Mouse (Mus musculus): ENCODE data around the gene Igtp. TPM values are rescaled to one million over a fixed set of nuclear protein-coding genes. Genes with fewer than 3 reads are reported as not detected.
A peak's percentile ranks its signal among the peaks of the same experiment; 100 is the strongest.
"Not testable (repeated sequence)": the region's sequence is repeated elsewhere in the genome, so short reads cannot be mapped to it uniquely, and the experiment has no call there.

The Igtp gene
- polyA plus RNA-seq, 1 experiment from 2014 or later = 12.3 TPM

DNA sequence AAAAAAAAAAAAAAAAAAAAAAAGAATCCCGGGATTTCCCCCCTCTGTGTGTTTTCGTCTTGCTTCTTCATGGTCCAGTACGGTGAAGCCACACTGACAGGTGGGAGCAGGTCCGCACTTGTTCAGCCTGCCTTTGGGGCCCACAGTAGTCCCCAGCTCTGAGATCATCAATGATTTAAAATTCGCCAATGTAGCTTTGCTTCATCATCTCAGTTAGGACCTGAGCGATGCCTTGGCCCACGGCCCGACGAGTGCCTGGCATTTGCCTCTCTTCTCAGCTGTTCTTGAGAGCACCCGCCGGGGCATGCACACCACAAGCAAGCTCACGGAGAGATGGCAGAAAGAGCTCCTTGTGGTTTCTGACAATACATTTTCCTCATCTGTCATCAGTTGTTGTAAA, 1.7 kb downstream of the Igtp start:
- no peak overlapping the region for H3K4me3 ChIP-seq (ENCODE audit: low read length)
- peaks cover 3% of the 10 kb centered on the region; the same call in 1 of the 2 replicates for H3K4me1 ChIP-seq (ENCODE audit: control insufficient read depth, insufficient read depth, low read length)
- H3K9me3 ChIP-seq (replicated peaks; ENCODE audit: control insufficient read depth, low read length) = no peaks in the 10 kb centered on the region
- H3K27me3 ChIP-seq (ENCODE audit: control insufficient read depth, insufficient read depth, low read length) = no peaks in the 10 kb centered on the region
- H3K9ac ChIP-seq (ENCODE audit: low read length) = no peak overlapping the region
- 79% methylated on average over 12 of the region's 12 CpGs for WGBS
- H3K27ac ChIP-seq (ENCODE audit: low read length) = no peak overlapping the region
- H3K4me2 ChIP-seq (ENCODE audit: low read depth, low read length) = no peak overlapping the region
- ATAC-seq (replicated peaks; ENCODE audit: extremely low read depth, insufficient read depth, low FRiP score) = no peak
- no peaks in the 10 kb centered on the region for H3K36me3 ChIP-seq (ENCODE audit: control insufficient read depth, insufficient read depth)

DNA sequence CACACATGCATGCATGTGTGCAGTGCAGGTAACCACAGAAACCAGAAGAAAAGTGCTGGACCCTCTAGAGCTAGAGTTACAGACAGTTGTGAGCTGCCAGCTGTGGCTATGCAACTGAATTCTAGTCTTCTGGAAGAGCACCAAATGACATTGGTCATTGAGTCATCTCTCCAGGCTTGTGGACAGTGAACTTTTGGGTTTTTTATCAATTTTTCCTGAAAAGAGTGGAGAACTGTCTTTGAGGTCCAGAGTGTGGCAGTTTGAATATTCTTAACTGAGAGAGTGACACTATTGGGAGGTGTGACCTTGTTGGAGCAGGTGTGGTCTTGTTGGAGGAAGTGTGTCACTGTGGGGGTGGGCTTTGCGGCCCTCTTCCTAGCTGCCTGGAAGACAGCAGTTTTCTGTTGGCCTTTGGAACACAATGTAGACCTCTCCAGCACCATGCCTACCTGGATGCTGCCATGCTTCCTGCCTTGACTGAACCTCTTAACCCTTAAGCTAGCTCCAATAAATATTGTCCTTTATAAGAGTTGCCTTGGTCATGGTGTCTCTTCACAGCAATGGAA, 11.0 kb downstream of the Igtp start:
- Histone ChIP-seq H3K36me3 (ENCODE audit: control insufficient read depth, insufficient read depth) (0 out of 2 replicates have a peak, but pooled peaks cover 3% of the 10 kb centered on the region), H3K27me3 (ENCODE audit: control insufficient read depth, insufficient read depth, low read length) (no peaks in the 10 kb centered on the region), H3K4me1 (ENCODE audit: control insufficient read depth, insufficient read depth, low read length) (peaks cover 16% of the 10 kb centered on the region), H3K27ac (ENCODE audit: low read length) (peak overlapping the region; percentile 29; the same call in 1 of the 2 replicates), H3K4me3 (ENCODE audit: low read length) (no peak overlapping the region), H3K9me3 (replicated peaks; ENCODE audit: control insufficient read depth, low read length) (no peaks in the 10 kb centered on the region), H3K9ac (ENCODE audit: low read length) (no peak overlapping the region), H3K4me2 (ENCODE audit: low read depth, low read length) (no peak overlapping the region)
- 97% methylated on average over 1 of the region's 1 CpGs for WGBS
- ATAC-seq (replicated peaks; ENCODE audit: extremely low read depth, insufficient read depth, low FRiP score) = no peak

DNA sequence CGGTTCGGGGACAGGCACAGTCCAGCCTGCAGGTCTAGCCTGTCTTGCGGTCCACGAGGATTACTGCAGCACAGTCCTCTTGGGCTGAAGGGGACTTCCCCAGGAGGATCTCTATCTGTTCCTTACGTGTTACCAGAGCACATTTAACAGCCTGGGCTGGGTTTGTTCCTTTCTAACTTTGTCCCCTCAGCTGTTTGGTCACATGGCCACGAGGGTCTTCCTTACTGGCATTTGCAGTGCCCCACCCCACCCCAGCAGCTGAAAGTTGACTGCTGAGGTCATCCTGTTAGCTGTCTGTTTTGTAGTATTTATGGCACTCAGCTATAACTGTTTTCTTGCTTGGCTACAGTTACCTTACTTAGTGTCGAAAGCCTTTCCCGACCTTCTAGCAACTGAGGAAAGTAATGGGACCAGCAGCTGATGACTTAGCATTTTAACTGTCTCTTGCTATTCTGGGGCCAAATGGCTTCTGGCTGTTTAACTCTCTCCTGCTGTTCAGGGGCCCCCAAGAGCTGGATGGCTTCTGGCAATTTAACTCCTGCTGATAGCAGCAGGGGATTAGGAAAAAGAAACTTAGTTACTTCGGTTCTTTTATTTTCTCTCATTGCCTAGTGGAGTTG, 11.8 kb downstream of the Igtp start:
- H3K27ac ChIP-seq (ENCODE audit: low read length) = peak overlapping the region; percentile 29
- H3K4me3 ChIP-seq (ENCODE audit: low read length) = no peak overlapping the region
- WGBS = 18% methylated on average over 9 of the region's 9 CpGs
- peak; percentile 25; the same call in 1 of the 2 replicates for ATAC-seq (replicated peaks; ENCODE audit: extremely low read depth, insufficient read depth, low FRiP score)
- H3K4me1 ChIP-seq (ENCODE audit: control insufficient read depth, insufficient read depth, low read length) = peaks cover 22% of the 10 kb centered on the region
- H3K36me3 ChIP-seq (ENCODE audit: control insufficient read depth, insufficient read depth) = 0 out of 2 replicates have a peak, but pooled peaks cover 3% of the 10 kb centered on the region
- H3K9ac ChIP-seq (ENCODE audit: low read length) = peak overlapping the region; percentile 20; the same call in 1 of the 2 replicates
- H3K4me2 ChIP-seq (ENCODE audit: low read depth, low read length) = peak overlapping the region; percentile 32
- H3K9me3 ChIP-seq (replicated peaks; ENCODE audit: control insufficient read depth, low read length) = no peaks in the 10 kb centered on the region
- no peaks in the 10 kb centered on the region for H3K27me3 ChIP-seq (ENCODE audit: control insufficient read depth, insufficient read depth, low read length)

DNA sequence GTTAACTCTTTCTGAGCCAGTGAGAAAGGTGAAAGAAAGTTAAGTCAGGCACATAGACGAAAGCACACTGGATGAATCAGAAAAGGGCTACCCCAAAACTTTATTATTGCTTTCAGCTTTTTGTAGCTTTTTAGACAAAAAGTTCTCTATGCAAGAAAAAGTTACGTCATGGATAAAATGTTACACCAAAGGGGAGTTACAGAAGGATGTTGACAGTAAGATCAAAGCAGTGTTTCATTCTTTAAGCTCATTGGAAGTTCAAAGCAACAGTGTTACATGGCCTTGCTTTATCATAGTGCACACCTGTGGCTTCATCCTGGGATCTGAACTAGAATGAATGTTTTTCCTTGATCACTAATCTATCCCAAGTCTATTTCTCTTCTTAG, 12.3 kb downstream of the Igtp start:
- 0 out of 2 replicates have a peak overlapping the region, but pooled peaks have one; percentile 20 for H3K9ac ChIP-seq (ENCODE audit: low read length)
- peaks cover 22% of the 10 kb centered on the region for H3K4me1 ChIP-seq (ENCODE audit: control insufficient read depth, insufficient read depth, low read length)
- WGBS = 47% methylated on average over 2 of the region's 2 CpGs
- H3K4me2 ChIP-seq (ENCODE audit: low read depth, low read length) = peak overlapping the region; percentile 32; the same call in 1 of the 2 replicates
- H3K4me3 ChIP-seq (ENCODE audit: low read length) = no peak overlapping the region
- H3K9me3 ChIP-seq (replicated peaks; ENCODE audit: control insufficient read depth, low read length) = no peaks in the 10 kb centered on the region
- ATAC-seq (replicated peaks; ENCODE audit: extremely low read depth, insufficient read depth, low FRiP score) = no peak
- no peaks in the 10 kb centered on the region for H3K27me3 ChIP-seq (ENCODE audit: control insufficient read depth, insufficient read depth, low read length)
- H3K36me3 ChIP-seq (ENCODE audit: control insufficient read depth, insufficient read depth) = 0 out of 2 replicates have a peak, but pooled peaks cover 3% of the 10 kb centered on the region
- H3K27ac ChIP-seq (ENCODE audit: low read length) = peak overlapping the region; percentile 29; the same call in 1 of the 2 replicates

DNA sequence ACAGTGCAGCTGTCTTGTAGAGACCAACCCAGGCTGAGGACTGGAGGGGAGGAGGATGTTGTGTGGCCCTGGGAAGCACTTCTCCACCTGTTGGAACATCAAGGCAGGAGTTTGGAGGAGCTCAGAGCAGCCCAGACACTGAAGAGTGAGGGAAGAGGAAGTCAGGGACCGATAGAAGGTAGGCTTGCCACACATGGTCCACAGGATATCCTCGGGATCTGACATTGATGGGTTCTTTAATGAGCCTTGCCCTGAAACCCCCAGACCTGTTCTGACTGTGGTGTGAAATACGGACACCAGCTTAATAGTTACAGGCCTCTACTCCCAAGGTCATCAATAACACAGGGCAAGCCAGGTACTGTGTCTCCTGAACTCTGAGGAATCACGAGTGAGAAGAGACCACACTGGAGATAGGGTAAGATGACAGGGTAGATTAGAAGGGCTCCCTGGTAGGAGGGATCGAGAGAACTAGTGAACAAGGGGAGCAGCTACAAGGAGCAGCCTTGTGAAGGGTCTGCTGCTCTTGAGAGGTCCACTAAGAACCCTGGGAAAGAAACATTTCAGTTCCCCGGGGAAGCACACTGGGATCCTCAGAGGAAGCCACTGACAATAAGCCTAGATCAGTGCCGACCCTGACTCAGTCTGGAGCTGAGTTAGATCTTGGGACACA, 14.5 kb downstream of the Igtp start:
- Histone ChIP-seq H3K9ac (ENCODE audit: low read length) (no peak overlapping the region), H3K4me1 (ENCODE audit: control insufficient read depth, insufficient read depth, low read length) (peaks cover 22% of the 10 kb centered on the region), H3K27me3 (ENCODE audit: control insufficient read depth, insufficient read depth, low read length) (no peaks in the 10 kb centered on the region), H3K4me2 (ENCODE audit: low read depth, low read length) (peak overlapping the region; percentile 80; the same call in 1 of the 2 replicates), H3K36me3 (ENCODE audit: control insufficient read depth, insufficient read depth) (no peaks in the 10 kb centered on the region), H3K4me3 (ENCODE audit: low read length) (no peak overlapping the region), H3K27ac (ENCODE audit: low read length) (no peak overlapping the region), H3K9me3 (replicated peaks; ENCODE audit: control insufficient read depth, low read length) (no peaks in the 10 kb centered on the region)
- WGBS = 67% methylated on average over 7 of the region's 7 CpGs
- ATAC-seq (replicated peaks; ENCODE audit: extremely low read depth, insufficient read depth, low FRiP score) = no peak

DNA sequence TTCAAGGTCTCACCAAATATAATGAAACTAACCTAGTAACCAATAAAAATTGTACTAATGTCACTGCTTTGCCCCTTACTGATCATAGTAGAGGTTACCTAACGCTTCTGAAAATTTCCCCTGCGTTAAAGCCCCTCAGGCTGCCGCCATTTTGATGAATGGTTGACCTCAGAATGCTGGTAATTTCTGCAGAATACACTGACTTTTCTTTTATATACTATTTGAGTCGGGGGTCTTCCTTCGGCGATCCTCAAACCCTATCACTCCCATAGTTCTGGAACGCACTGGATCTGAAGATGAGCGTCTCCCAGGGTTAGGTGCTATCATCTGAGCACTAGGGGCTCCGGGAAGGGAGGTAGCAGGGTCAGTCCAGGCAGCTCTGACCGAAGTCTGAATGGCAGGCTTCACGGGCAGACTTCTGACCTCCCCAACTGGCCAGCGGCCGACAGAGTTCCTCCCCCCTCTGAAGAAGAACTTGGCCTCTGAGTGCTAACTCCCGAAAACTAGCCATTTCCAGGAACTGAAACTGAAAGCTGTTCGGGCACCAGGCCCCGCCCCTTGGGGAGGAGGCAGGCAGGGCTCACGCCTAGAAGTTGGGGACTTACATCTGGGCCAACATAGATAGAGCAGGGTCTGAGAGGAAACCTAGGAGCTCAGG, 15.2 kb downstream of the Igtp start:
- peak; percentile 74 for ATAC-seq (replicated peaks; ENCODE audit: extremely low read depth, insufficient read depth, low FRiP score)
- Histone ChIP-seq H3K27me3 (ENCODE audit: control insufficient read depth, insufficient read depth, low read length) (no peaks in the 10 kb centered on the region), H3K4me2 (ENCODE audit: low read depth, low read length) (peak overlapping the region; percentile 80), H3K9me3 (replicated peaks; ENCODE audit: control insufficient read depth, low read length) (no peaks in the 10 kb centered on the region), H3K4me3 (ENCODE audit: low read length) (peak overlapping the region; percentile 77), H3K9ac (ENCODE audit: low read length) (peak overlapping the region; percentile 82), H3K27ac (ENCODE audit: low read length) (peak overlapping the region; percentile 66), H3K4me1 (ENCODE audit: control insufficient read depth, insufficient read depth, low read length) (peaks cover 22% of the 10 kb centered on the region), H3K36me3 (ENCODE audit: control insufficient read depth, insufficient read depth) (no peaks in the 10 kb centered on the region)
- 21% methylated on average over 17 of the region's 17 CpGs for WGBS

DNA sequence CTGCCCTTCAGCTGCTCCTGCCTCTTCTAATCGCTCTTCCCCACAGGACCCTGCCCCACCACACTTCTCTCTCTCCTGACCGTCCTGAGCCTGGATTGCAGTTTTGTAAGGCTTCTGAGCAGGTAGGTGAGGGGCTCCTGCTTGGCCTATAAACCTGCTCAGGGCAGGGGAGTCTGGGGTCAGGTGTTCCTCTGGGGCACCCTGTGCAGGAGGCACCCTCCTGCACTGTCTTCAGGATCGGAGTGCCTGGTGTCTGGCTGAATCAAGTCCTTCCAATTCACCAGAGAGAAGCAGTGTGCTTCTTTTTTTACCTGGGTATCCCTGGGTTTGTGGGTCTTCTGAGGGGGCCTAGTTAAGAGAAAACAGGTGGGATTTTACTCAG, 15.7 kb downstream of the Igtp start:
- H3K4me3 ChIP-seq (ENCODE audit: low read length) = peak overlapping the region; percentile 77
- peak overlapping the region; percentile 80 for H3K4me2 ChIP-seq (ENCODE audit: low read depth, low read length)
- not testable (repeated sequence) for H3K27ac ChIP-seq (ENCODE audit: low read length); H3K9me3 ChIP-seq (replicated peaks; ENCODE audit: control insufficient read depth, low read length); H3K27me3 ChIP-seq (ENCODE audit: control insufficient read depth, insufficient read depth, low read length); ATAC-seq (replicated peaks; ENCODE audit: extremely low read depth, insufficient read depth, low FRiP score); H3K36me3 ChIP-seq (ENCODE audit: control insufficient read depth, insufficient read depth)
- H3K4me1 ChIP-seq (ENCODE audit: control insufficient read depth, insufficient read depth, low read length) = peaks cover 22% of the 10 kb centered on the region
- H3K9ac ChIP-seq (ENCODE audit: low read length) = peak overlapping the region; percentile 82
- WGBS = 13% methylated on average over 1 of the region's 3 CpGs

DNA sequence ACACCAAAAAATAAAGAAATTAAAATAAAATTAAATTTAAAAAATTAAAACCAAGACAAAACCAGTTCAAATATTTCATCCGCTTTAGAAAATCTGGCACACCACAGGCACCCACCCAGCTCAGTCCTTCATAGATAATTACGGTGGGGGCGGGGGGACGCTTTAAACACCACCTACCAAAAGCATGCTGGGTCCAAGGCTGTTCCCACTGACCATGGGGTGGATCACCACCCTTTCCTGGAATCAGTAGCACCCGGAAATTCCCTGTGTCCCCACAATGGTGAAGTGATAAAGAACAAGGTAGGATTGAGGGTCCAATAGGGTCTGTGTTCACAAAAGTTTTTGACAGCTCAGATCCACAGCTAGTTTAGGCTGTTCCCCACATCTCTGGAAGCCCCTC, 16.5 kb downstream of the Igtp start:
- H3K4me2 ChIP-seq (ENCODE audit: low read depth, low read length) = peak overlapping the region; percentile 8
- 73% methylated on average over 5 of the region's 5 CpGs for WGBS
- no peak overlapping the region for H3K27ac ChIP-seq (ENCODE audit: low read length)
- peaks cover 22% of the 10 kb centered on the region for H3K4me1 ChIP-seq (ENCODE audit: control insufficient read depth, insufficient read depth, low read length)
- no peaks in the 10 kb centered on the region for H3K27me3 ChIP-seq (ENCODE audit: control insufficient read depth, insufficient read depth, low read length)
- ATAC-seq (replicated peaks; ENCODE audit: extremely low read depth, insufficient read depth, low FRiP score) = no peak
- H3K36me3 ChIP-seq (ENCODE audit: control insufficient read depth, insufficient read depth) = no peaks in the 10 kb centered on the region
- H3K4me3 ChIP-seq (ENCODE audit: low read length) = no peak overlapping the region
- no peak overlapping the region for H3K9ac ChIP-seq (ENCODE audit: low read length)
- no peaks in the 10 kb centered on the region for H3K9me3 ChIP-seq (replicated peaks; ENCODE audit: control insufficient read depth, low read length)
